Mouse (Mus musculus) urinary bladder, postnatal 25 days (tissue): Measurements from ENCODE around the gene Asna1.

Experiments used
- DNase-seq: peaks from one replicate; pipeline ENCODE4 v3.0.0; 2022; ENCODE audit warnings: low spot score

The Asna1 gene

GRCm38 (mm10) chr8:84974543-84975142 lies 50.4 kb downstream of the Asna1 start:
- no peak for DNase-seq

GRCm38 (mm10) chr8:84973803-84974542 lies 51.1 kb downstream of the Asna1 start:
- no peak for DNase-seq

GRCm38 (mm10) chr8:84973079-84973478 lies 52.0 kb downstream of the Asna1 start:
- no peak for DNase-seq

- no peak for DNase-seq
Observed at GRCm38 (mm10) chr8:84970913-84971312, 54.2 kb downstream of the Asna1 start.

GRCm38 (mm10) chr8:84970135-84970790 lies 54.8 kb downstream of the Asna1 start:
- DNase-seq, result no peak

GRCm38 (mm10) chr8:84969241-84970134 lies 55.6 kb downstream of the Asna1 start, which contains the start of the genes Gm49661, Prdx2 and Rnaseh2a:
Gm49661 (minus strand) TSS chr8:84969433.
Prdx2 (plus strand) TSS chr8:84969587.
Rnaseh2a (minus strand) TSS chr8:84969767.
- peak; percentile 71 for DNase-seq

- no peak for DNase-seq
Observed at GRCm38 (mm10) chr8:84968650-84969049, 56.4 kb downstream of the Asna1 start.
